Mouse (Mus musculus) midbrain, postnatal 0 days (tissue): ENCODE results near the gene Erbb4. TPM values are rescaled to one million over a fixed set of nuclear protein-coding genes. Genes with fewer than 3 reads are reported as not detected.

Experiments
- ATAC-seq: fragments of 200-750 bp; cut with Nextera tagmentation; 2 replicates; pipeline ENCODE4 v1.8.0; 2017; ENCODE audit warnings: moderate number of reproducible peaks, mild to moderate bottlenecking, moderate TSS enrichment, moderate library complexity; ENCODE audit not compliant: low FRiP score
- DNase-seq: peaks from one replicate; pipeline ENCODE4 v3.0.0-alpha.2; 2015; ENCODE audit warnings: low spot score
- H3K27ac ChIP-seq: fragments of 300-500 bp; sonication (generic); 2 replicates; pipeline ENCODE4 v1.5.1; 2014; ENCODE audit warnings: low read depth, mild to moderate bottlenecking, low read length, mixed read lengths
- H3K27me3 ChIP-seq: fragments of 300-500 bp; sonication (generic); 2 replicates; pipeline ENCODE4 v1.6.1; 2014; ENCODE audit warnings: low read length, control low read depth, mixed read lengths; ENCODE audit not compliant: insufficient read depth
- H3K36me3 ChIP-seq: fragments of 300-500 bp; sonication (generic); 2 replicates; pipeline ENCODE4 v1.6.1; 2014; ENCODE audit warnings: low read length, control low read depth, mixed read lengths; ENCODE audit not compliant: insufficient read depth
- H3K4me1 ChIP-seq: fragments of 300-500 bp; sonication (generic); 2 replicates; pipeline ENCODE4 v1.6.1; 2014; ENCODE audit warnings: mild to moderate bottlenecking, control low read depth, antibody characterized with exemption, low read length, mixed read lengths; ENCODE audit not compliant: insufficient read depth
- H3K4me2 ChIP-seq: fragments of 300-500 bp; sonication (generic); 2 replicates; pipeline ENCODE4 v1.6.1; 2014; ENCODE audit warnings: low read depth, mild to moderate bottlenecking, low read length, mixed read lengths; ENCODE audit not compliant: poor library complexity, severe bottlenecking
- H3K4me3 ChIP-seq: fragments of 300-500 bp; sonication (generic); 2 replicates; pipeline ENCODE4 v1.5.1; 2014; ENCODE audit warnings: low read depth, mild to moderate bottlenecking, low read length, moderate library complexity
- H3K9ac ChIP-seq: fragments of 300-500 bp; sonication (generic); replicated peaks from 2 replicates; pipeline ENCODE4 v1.6.1; 2014; ENCODE audit warnings: mild to moderate bottlenecking, low read length, moderate library complexity, mixed read lengths; ENCODE audit not compliant: poor library complexity, severe bottlenecking
- H3K9me3 ChIP-seq: fragments of 300-500 bp; sonication (generic); 2 replicates; pipeline ENCODE4 v1.6.1; 2016; ENCODE audit warnings: low read length, control low read depth
- CTCF ChIP-seq: IDR thresholded peaks from 2 replicates; pipeline ENCODE4 v1.5.1; 2016; ENCODE audit warnings: antibody characterized with exemption, mild to moderate bottlenecking
- WGBS: fragments of 180-500 bp; shearing (Covaris S2); extraction: QIAGEN DNeasy Blood & Tissue Kit; methylation state at CpG from one replicate; pipeline ENCODE4 v1.1.7; 2014; 5-methylcytosine and 5-hydroxymethylcytosine counted together
- polyA plus RNA-seq: library from polyadenylated mRNA; unstranded; fragments of >200 nt; fragmentation: Nextera tagmentation; extraction: Ambion mirVana; gene quantifications from 2 replicates; pipeline ENCODE4 v1.2.1, GENCODE M21; 2015
- total RNA-seq: library from RNA; depleted of rRNA; stranded (reverse); fragments of >200 nt; gene quantifications from 2 replicates; pipeline ENCODE4 v1.2.3, GENCODE M21; 2014

Erbb4 gene
- total and polyA plus RNA-seq, 2 experiments from 2014 or later: 7.8 to 33.5 TPM

DNA sequence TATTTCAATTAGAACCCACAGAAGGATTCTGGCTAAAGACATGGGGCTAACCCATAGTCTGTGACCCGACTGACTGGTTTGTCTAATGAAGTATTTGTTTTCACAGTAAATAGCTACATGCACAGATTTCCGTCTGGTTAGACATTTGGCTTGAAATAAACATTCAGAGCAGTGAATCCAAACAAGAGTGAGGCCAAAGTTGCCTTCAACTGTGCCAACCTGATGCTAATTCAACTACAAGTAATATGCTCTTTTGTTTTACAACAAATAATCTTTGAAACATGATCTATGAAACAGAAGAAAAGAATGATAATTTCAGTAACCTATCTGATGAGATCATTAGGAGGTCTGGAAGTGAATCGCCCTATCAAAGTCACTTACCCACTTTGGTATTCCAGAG, 106.5 kb downstream of the Erbb4 start:
- Histone ChIP-seq H3K27me3 (no peaks in the 10 kb centered on the region), H3K4me2 (no peak overlapping the region), H3K9me3 (no peaks in the 10 kb centered on the region), H3K4me3 (no peak overlapping the region), H3K27ac (no peak overlapping the region), H3K36me3 (no peaks in the 10 kb centered on the region), H3K4me1 (no peaks in the 10 kb centered on the region), H3K9ac (no peak overlapping the region)
- no peak for ATAC-seq
- no peak for TF ChIP-seq CTCF
- WGBS: 79% methylated on average over 3 of the region's 3 CpGs
- DNase-seq: no peak

DNA sequence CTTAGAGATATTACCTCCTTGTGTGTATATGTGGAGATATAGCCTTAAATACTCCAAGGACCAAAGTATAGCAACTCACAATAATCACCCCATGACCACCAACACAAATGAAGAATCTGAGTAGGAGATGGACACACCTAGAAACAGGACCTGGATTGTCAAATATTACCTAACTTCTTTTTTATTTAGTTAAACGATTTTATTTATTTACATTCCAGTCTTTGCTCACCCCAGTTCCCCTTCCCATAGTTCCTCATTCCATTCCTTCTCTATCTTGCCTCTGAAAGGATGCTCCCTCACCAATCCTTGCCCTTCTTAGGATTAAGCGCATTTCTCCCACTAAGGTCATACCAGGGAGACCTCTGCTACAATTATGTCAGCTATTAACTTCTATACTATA, 128.6 kb downstream of the Erbb4 start:
- TF ChIP-seq CTCF: no peak
- H3K4me3 ChIP-seq: no peak overlapping the region
- no peak for ATAC-seq
- no peaks in the 10 kb centered on the region for H3K4me1 ChIP-seq
- H3K27ac ChIP-seq: no peak overlapping the region
- H3K36me3 ChIP-seq: no peaks in the 10 kb centered on the region
- no peak for DNase-seq
- no peak overlapping the region for H3K9ac ChIP-seq
- WGBS: 84% methylated on average over 2 of the region's 2 CpGs
- no peaks in the 10 kb centered on the region for H3K27me3 ChIP-seq
- no peak overlapping the region for H3K4me2 ChIP-seq
- no peaks in the 10 kb centered on the region for H3K9me3 ChIP-seq

DNA sequence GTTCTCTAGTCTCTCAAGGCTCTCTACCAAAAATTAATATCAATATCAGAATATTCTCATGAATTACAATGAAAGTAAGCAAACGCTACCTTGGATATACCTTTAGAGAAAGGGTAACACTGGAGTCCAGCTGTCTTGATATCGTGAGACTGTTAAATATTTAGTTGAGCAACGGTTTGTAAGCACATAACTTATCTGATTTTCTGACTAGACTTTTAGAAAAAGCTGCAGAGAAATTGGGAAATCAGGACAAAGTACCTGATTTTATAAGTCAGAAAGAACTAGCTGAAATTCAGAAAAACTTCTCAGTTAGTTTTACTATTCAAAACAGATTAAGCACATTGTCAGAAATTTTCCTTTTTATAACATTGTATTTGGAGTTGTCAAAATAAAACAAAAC, 129.3 kb downstream of the Erbb4 start:
- Histone ChIP-seq H3K36me3 (no peaks in the 10 kb centered on the region), H3K4me1 (no peaks in the 10 kb centered on the region), H3K9ac (no peak overlapping the region), H3K27me3 (no peaks in the 10 kb centered on the region), H3K4me3 (no peak overlapping the region), H3K9me3 (no peaks in the 10 kb centered on the region), H3K27ac (no peak overlapping the region), H3K4me2 (no peak overlapping the region)
- DNase-seq (no peak), ATAC-seq (no peak)
- TF ChIP-seq CTCF: no peak
- 90% methylated on average over 3 of the region's 3 CpGs for WGBS

DNA sequence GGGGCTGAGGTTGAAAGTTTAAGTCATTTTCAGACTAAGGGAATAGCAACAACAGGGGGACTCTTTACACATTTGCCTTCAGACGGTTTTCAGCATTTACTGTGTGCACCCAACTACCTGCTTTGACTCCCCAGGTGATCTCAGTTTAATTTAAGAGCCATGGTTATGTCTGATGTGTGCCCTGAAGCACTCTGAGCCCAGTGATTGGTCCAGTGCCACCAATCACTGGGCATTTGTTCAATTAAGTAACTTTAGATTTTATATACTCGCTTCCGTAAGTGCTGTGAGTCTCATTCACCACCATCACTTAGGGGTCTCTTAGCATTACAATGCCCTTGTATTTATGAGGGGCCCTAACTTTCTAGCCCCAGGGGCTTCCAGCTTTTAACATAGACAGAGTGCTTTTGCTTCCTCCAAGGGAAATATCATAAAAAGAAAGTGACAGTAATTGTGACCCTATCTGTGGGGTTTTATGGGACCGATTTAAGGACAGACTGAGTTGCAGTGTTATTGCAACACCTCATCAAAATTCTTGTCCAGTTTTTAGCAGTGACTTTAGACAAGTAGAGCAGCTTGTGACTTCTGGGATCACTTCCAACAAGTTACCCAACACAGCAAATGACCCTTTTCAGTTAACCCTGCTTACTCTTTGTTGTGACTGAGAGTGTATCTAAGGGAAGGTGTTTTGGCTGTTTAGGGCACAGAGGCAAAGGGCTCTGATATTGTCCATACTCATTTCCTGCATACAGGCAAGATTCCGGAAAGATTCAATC, 134.3 kb downstream of the Erbb4 start:
- Histone ChIP-seq H3K4me2 (no peak overlapping the region), H3K9me3 (no peaks in the 10 kb centered on the region), H3K27me3 (no peaks in the 10 kb centered on the region), H3K4me3 (no peak overlapping the region), H3K9ac (no peak overlapping the region), H3K27ac (no peak overlapping the region), H3K36me3 (no peaks in the 10 kb centered on the region), H3K4me1 (no peaks in the 10 kb centered on the region)
- peak; percentile 46 for DNase-seq
- ATAC-seq: no peak
- WGBS: 66% methylated on average over 5 of the region's 5 CpGs
- TF ChIP-seq CTCF: no peak

DNA sequence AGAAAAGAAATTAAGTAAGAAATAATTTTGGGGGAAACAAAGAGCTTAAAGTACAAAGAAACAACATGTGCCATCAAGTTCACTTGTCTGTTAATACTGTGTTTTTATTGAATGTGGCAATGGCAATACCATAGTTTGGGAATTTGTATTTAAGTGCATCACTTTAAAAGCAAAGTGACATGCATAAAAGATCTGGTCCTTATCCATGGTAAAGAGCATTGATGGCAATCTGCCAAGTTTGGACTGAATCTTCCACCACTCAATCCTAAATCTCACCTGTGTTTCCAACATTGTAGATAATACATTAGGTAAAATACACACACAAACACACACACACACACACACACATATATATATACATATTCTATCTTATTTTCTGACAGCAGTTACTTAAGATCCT, 143.7 kb downstream of the Erbb4 start:
- Histone ChIP-seq H3K9me3 (no peaks in the 10 kb centered on the region), H3K4me1 (no peaks in the 10 kb centered on the region), H3K9ac (no peak overlapping the region), H3K36me3 (no peaks in the 10 kb centered on the region), H3K4me3 (no peak overlapping the region), H3K4me2 (no peak overlapping the region), H3K27ac (no peak overlapping the region), H3K27me3 (no peaks in the 10 kb centered on the region)
- no peak for DNase-seq
- TF ChIP-seq CTCF: no peak
- ATAC-seq: no peak

DNA sequence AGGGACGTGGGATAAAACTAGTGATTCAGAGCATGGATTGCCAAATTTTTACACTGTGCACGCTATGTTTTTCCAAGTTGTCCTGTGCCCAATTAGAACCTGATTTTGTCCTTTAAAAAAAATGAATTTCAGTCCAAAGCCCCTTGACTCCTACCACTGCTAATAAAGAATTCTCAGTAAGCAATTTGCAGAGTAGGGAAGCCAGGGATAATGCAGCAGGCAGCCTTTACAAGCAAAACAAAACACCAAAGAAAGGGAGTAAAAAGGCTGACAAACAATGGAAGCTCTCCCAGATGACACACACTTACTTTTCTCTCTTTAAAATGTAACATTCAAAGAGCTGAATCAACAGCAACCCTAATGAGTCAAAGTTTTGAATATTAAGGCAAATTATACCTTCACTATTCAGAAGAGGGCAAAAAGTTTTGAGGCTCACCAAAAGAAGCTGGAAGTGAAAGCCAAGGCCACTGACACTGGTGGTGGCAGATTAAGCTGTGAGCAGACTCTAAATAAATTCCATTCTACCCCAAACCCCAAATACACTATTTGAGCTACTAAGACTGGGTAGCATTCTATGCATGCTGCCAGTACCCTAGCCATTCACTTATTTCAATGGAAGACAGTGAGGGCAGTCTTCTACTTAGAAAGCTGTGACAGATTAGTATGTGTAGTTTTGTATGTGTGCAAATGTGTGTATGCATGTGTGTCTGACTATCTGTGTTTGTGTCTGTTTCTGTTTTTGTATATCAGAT, 146.3 kb downstream of the Erbb4 start:
- no peaks in the 10 kb centered on the region for H3K36me3 ChIP-seq
- H3K4me3 ChIP-seq: no peak overlapping the region
- no peaks in the 10 kb centered on the region for H3K27me3 ChIP-seq
- no peaks in the 10 kb centered on the region for H3K4me1 ChIP-seq
- H3K9ac ChIP-seq: no peak overlapping the region
- ATAC-seq (no peak), DNase-seq (peak; percentile 20)
- H3K9me3 ChIP-seq: no peaks in the 10 kb centered on the region
- H3K27ac ChIP-seq: no peak overlapping the region
- TF ChIP-seq CTCF: no peak
- 37% methylated on average over 2 of the region's 2 CpGs for WGBS
- no peak overlapping the region for H3K4me2 ChIP-seq
